ENCODE assay signal across 7 mouse cellular contexts in genomic region chr6:48086471-48086878, GRCm38 (mm10). TPM values are rescaled to one million over a fixed set of nuclear protein-coding genes. Genes with fewer than 3 reads are reported as not detected.
A peak's percentile ranks its signal among the peaks of the same experiment; 100 is the strongest.
DNase-seq lines count a peak whose midpoint lies in the region; ATAC-seq lines count a peak whose summit lies in the region.

TSS of gene Zfp746 (minus strand) at chr6:48086593.

- peak within 1 kb of the TSS; percentile 55 for H3K4me2 ChIP-seq in embryonic facial prominence, embryonic 11.5 days (ENCODE audit: low read depth, low read length)
- H3K4me2 ChIP-seq in limb, embryonic 11.5 days (ENCODE audit: low read depth, severe bottlenecking), result peak within 1 kb of the TSS; percentile 64
- peak within 1 kb of the TSS; percentile 69 for H3K4me2 ChIP-seq in midbrain, embryonic 14.5 days (ENCODE audit: low read length)

- H3K9me3 ChIP-seq in embryonic facial prominence, embryonic 11.5 days (replicated peaks; ENCODE audit: control insufficient read depth, low read length), result no peaks in the 10 kb centered on the region
- H3K9me3 ChIP-seq in limb, embryonic 11.5 days (ENCODE audit: control insufficient read depth, low read length), result no peaks in the 10 kb centered on the region
- H3K9me3 ChIP-seq in midbrain, embryonic 14.5 days (ENCODE audit: control insufficient read depth, low read length), result no peaks in the 10 kb centered on the region

- H3K27me3 ChIP-seq in embryonic facial prominence, embryonic 11.5 days (ENCODE audit: control insufficient read depth, insufficient read depth, low read length), result no peaks in the 10 kb centered on the region
- no peaks in the 10 kb centered on the region for H3K27me3 ChIP-seq in limb, embryonic 11.5 days (ENCODE audit: control insufficient read depth, insufficient read depth, low read length)
- H3K27me3 ChIP-seq in midbrain, embryonic 14.5 days (ENCODE audit: control insufficient read depth, insufficient read depth, low read length), result no peaks in the 10 kb centered on the region

- H3K4me1 ChIP-seq in embryonic facial prominence, embryonic 11.5 days (ENCODE audit: control insufficient read depth, insufficient read depth, low read length), result no peaks in the 10 kb centered on the region
- 0 out of 2 replicates have a peak, but pooled peaks cover 2% of the 10 kb centered on the region for H3K4me1 ChIP-seq in limb, embryonic 11.5 days (ENCODE audit: control insufficient read depth, insufficient read depth, low read length)
- peaks cover 12% of the 10 kb centered on the region for H3K4me1 ChIP-seq in midbrain, embryonic 14.5 days (ENCODE audit: control insufficient read depth, insufficient read depth, low read length)

- DNase-seq in adrenal gland, postnatal 14 days, result peak; percentile 96
- DNase-seq in embryonic facial prominence, embryonic 11.5 days (ENCODE audit: low spot score), result peak; percentile 90
- peak; percentile 98 for DNase-seq in heart, adult 11 months
- DNase-seq in kidney, adult 18-20 months, result peak; percentile 96
- peak; percentile 93 for DNase-seq in limb, embryonic 11.5 days (ENCODE audit: low spot score)
- DNase-seq in midbrain, embryonic 14.5 days, result peak; percentile 94
- DNase-seq in spleen, adult 18-20 months, result peak; percentile 89 to 96

- peak within 1 kb of the TSS; percentile 98 for H3K9ac ChIP-seq in embryonic facial prominence, embryonic 11.5 days (replicated peaks; ENCODE audit: low read length)
- H3K9ac ChIP-seq in limb, embryonic 11.5 days (ENCODE audit: low read length), result peak within 1 kb of the TSS; percentile 96
- H3K9ac ChIP-seq in midbrain, embryonic 14.5 days (replicated peaks; ENCODE audit: low read length), result peak within 1 kb of the TSS; percentile 95

- peak within 1 kb of the TSS; percentile 91 for H3K27ac ChIP-seq in embryonic facial prominence, embryonic 11.5 days (replicated peaks; ENCODE audit: low read depth, low read length)
- H3K27ac ChIP-seq in limb, embryonic 11.5 days (replicated peaks; ENCODE audit: low read depth, low read length), result peak within 1 kb of the TSS; percentile 87
- peak within 1 kb of the TSS; percentile 90 for H3K27ac ChIP-seq in midbrain, embryonic 14.5 days (replicated peaks; ENCODE audit: low read depth, low read length)

- H3K36me3 ChIP-seq in embryonic facial prominence, embryonic 11.5 days (replicated peaks; ENCODE audit: control insufficient read depth, insufficient read depth, low read depth, low read length), result peaks cover 12% of the 10 kb centered on the region
- peaks cover 11% of the 10 kb centered on the region; the same call in 1 of the 2 replicates for H3K36me3 ChIP-seq in limb, embryonic 11.5 days (ENCODE audit: control insufficient read depth, insufficient read depth, low read length)
- H3K36me3 ChIP-seq in midbrain, embryonic 14.5 days (ENCODE audit: control insufficient read depth, insufficient read depth, low read length), result peaks cover 21% of the 10 kb centered on the region

- under 1% methylated on average over 44 of the region's 53 CpGs for WGBS in embryonic facial prominence, embryonic 11.5 days
- WGBS in limb, embryonic 11.5 days, result 0% methylated on average over 44 of the region's 53 CpGs
- under 1% methylated on average over 51 of the region's 53 CpGs for WGBS in midbrain, embryonic 14.5 days

- peak; percentile 89 for ATAC-seq in embryonic facial prominence, embryonic 11.5 days (replicated peaks; ENCODE audit: insufficient number of reproducible peaks, low FRiP score, low TSS enrichment, low read depth)
- ATAC-seq in limb, embryonic 11.5 days (ENCODE audit: insufficient number of reproducible peaks, low FRiP score, low TSS enrichment, low read depth), result peak; percentile 91
- ATAC-seq in midbrain, embryonic 14.5 days (ENCODE audit: low FRiP score, low TSS enrichment), result peak; percentile 92

- H3K4me3 ChIP-seq in embryonic facial prominence, embryonic 11.5 days (ENCODE audit: low read depth, low read length), result peak within 1 kb of the TSS; percentile 92
- H3K4me3 ChIP-seq in limb, embryonic 11.5 days (ENCODE audit: low read depth, low read length), result peak within 1 kb of the TSS; percentile 82
- H3K4me3 ChIP-seq in midbrain, embryonic 14.5 days (replicated peaks; ENCODE audit: low read depth, low read length), result peak within 1 kb of the TSS; percentile 85

RNA-seq across cellular contexts. Expression of gene Zfp746, which starts in this region (rescaled TPM):
- 25.0 and 26.7 TPM in 2 replicates for total RNA-seq in adrenal gland, postnatal 14 days (2021)
- 21.3 and 25.6 TPM in 2 replicates for polyA plus RNA-seq in embryonic facial prominence, embryonic 11.5 days (2014; fragmentation: Nextera tagmentation; extraction: Ambion mirVana)
- 24.4 and 28.6 TPM in 2 replicates for polyA plus RNA-seq in limb, embryonic 11.5 days (2014; fragmentation: Nextera tagmentation; extraction: Ambion mirVana)
- polyA plus RNA-seq in midbrain, embryonic 14.5 days (2014; fragmentation: Nextera tagmentation; extraction: Ambion mirVana), result 25.2 and 28.0 TPM in 2 replicates

Comparison
In these comparisons a context has a peak if more than half of its experiments do, and no peak if none do; other contexts are left out.
1. Peak in every context shown above with its lines: DNase-seq, ATAC-seq, H3K4me3 ChIP-seq and H3K27ac ChIP-seq.